Mouse (Mus musculus) macrophage (primary cell): ENCODE results near the gene Sowaha. TPM values are rescaled to one million over a fixed set of nuclear protein-coding genes. Genes with fewer than 3 reads are reported as not detected.
A peak's percentile ranks its signal among the peaks of the same experiment; 100 is the strongest.

Source experiments
- H3K27ac ChIP-seq: fragments of 350-480 bp; formaldehyde crosslinking; 2 replicates; pipeline ENCODE4 v1.9.0; 2021
- H3K36me3 ChIP-seq: fragments of 350-480 bp; formaldehyde crosslinking; 2 replicates; pipeline ENCODE4 v1.9.0; 2021; ENCODE audit errors: inconsistent target
- H3K4me3 ChIP-seq: fragments of 350-480 bp; formaldehyde crosslinking; 2 replicates; pipeline ENCODE4 v1.9.0; 2021; ENCODE audit errors: inconsistent target
- H3K79me2 ChIP-seq: fragments of 350-480 bp; formaldehyde crosslinking; 2 replicates; pipeline ENCODE4 v1.9.0; 2021; ENCODE audit errors: inconsistent target
- WGBS: methylation state at CpG from one replicate; pipeline ENCODE4 v1.1.7; 2026; ENCODE audit warnings: inconsistent platforms; ENCODE audit not compliant: missing documents; 5-methylcytosine and 5-hydroxymethylcytosine counted together
- polyA plus RNA-seq: library from polyadenylated mRNA; stranded (reverse); fragments of 250-400 nt; gene quantifications from 3 replicates; pipeline ENCODE4 v1.2.4, GENCODE M21; 2018; ENCODE audit warnings: inconsistent platforms

Sowaha gene
- polyA plus RNA-seq, 1 experiment from 2014 or later = not detected

- no peaks in the 10 kb centered on the region for H3K79me2 ChIP-seq
- H3K4me3 ChIP-seq = no peak overlapping the region
- no peak overlapping the region for H3K27ac ChIP-seq
- no peaks in the 10 kb centered on the region for H3K36me3 ChIP-seq
- 8% methylated on average over 14 of the region's 15 CpGs for WGBS
Measured at GRCm38 (mm10) chr11:53450070-53450705, 29.9 kb downstream of the Sowaha start.

GRCm38 (mm10) chr11:53448529-53448928, 31.5 kb downstream of the Sowaha start:
- Histone ChIP-seq H3K36me3 (no peaks in the 10 kb centered on the region), H3K4me3 (no peak overlapping the region), H3K79me2 (no peaks in the 10 kb centered on the region), H3K27ac (no peak overlapping the region)
- 100% methylated on average over 1 of the region's 1 CpGs for WGBS

DNA sequence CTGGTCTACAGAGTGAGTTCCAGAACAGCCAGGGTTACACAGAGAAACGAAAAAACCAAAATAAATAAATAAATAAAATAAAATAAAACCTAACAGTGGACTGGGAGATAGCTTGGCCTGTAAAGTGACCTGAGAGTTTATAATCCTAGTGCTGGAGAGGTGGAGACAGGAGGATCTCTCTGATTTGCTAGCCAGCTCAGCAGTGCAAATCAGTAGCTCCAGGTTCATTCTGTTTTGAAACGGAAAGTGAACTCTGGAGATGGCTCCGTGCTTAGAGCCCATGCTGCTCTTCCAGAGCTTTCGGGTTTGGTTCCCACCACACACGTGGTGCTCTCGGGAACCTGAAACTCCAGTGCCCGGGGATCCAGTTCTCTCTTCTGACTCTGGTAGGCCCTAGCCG, 32.1 kb downstream of the Sowaha start:
- no peak overlapping the region for H3K4me3 ChIP-seq
- WGBS = 85% methylated on average over 8 of the region's 8 CpGs
- H3K27ac ChIP-seq = no peak overlapping the region

GRCm38 (mm10) chr11:53446183-53446582, 33.9 kb downstream of the Sowaha start:
- WGBS = 98% methylated on average over 13 of the region's 13 CpGs
- Histone ChIP-seq H3K4me3 (no peak overlapping the region), H3K36me3 (no peaks in the 10 kb centered on the region), H3K79me2 (no peaks in the 10 kb centered on the region), H3K27ac (no peak overlapping the region)

More for the DNA sequence above, 32.1 kb downstream of the Sowaha start:
- Histone ChIP-seq H3K36me3 (no peaks in the 10 kb centered on the region), H3K79me2 (no peaks in the 10 kb centered on the region)

DNA sequence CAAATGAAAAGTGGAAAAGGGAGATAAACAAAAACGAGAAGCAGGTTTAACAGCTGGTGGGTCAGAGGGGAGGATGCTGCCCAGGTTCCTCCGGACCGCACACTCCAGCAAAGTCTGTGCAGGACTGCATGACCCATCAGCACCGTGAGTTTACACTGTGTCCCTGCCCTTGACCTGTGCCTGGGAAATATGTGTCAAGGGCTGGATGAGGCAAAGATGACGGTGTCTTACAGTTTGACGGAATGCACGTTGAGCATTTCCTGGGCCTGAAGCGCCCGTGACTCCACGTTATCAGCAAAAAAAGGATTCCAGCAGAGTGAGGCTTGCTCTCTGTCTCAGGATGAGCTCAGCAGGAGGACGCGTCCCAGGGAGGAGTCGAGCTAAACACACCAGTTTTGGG, 34.5 kb downstream of the Sowaha start:
- Histone ChIP-seq H3K27ac (no peak overlapping the region), H3K4me3 (no peak overlapping the region), H3K36me3 (no peaks in the 10 kb centered on the region), H3K79me2 (no peaks in the 10 kb centered on the region)
- WGBS = 91% methylated on average over 13 of the region's 13 CpGs

DNA sequence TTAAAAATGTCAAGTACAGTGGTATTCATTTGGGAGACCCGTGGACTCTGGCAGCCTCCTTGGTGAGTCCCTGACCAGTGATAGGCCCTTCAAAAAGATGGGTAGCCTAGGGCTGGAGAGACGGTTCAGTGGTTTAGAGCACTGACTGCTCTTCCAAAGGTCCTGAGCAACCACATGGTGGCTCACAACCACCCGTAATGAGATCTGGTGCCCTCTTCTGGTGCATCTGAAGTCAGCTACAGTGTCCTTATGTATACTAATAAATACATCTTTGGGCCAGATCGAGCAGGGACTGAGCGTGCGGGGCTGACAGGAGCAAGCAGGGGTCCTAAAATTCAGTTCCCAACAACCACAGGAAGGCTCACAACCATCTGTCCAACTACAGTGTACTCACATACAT, 36.2 kb downstream of the Sowaha start:
- Histone ChIP-seq H3K36me3 (no peaks in the 10 kb centered on the region), H3K79me2 (no peaks in the 10 kb centered on the region), H3K4me3 (no peak overlapping the region), H3K27ac (no peak overlapping the region)
- WGBS = 13% methylated on average over 6 of the region's 6 CpGs

DNA sequence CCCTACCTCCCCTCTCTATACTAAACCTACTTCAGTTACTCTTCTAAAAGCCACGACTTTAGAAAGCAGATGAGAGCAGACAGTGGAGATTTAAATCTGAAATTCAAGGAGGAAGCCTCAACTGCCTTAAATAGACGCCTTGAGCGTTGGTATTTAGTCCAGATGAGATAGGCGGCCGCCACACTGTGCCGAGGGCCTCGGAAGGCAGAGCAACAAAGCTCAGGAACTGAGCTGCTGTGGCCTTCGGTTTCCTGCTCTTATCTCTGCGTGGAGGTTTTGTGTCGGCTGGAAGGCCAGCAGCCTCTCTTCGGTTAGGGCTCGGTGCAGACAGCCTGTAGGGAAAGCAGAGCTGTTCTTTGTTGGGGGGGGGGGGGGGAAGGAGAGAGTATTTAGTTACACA, 38.2 kb downstream of the Sowaha start:
- 24% methylated on average over 12 of the region's 12 CpGs for WGBS
- Histone ChIP-seq H3K79me2 (no peaks in the 10 kb centered on the region), H3K36me3 (no peaks in the 10 kb centered on the region), H3K4me3 (no peak overlapping the region), H3K27ac (no peak overlapping the region)

- 53% methylated on average over 6 of the region's 6 CpGs for WGBS
- H3K4me3 ChIP-seq = no peak overlapping the region
- 0 out of 2 replicates have a peak overlapping the region, but pooled peaks have one; percentile 5 for H3K27ac ChIP-seq
- no peaks in the 10 kb centered on the region for H3K36me3 ChIP-seq
- no peaks in the 10 kb centered on the region for H3K79me2 ChIP-seq
Measured at GRCm38 (mm10) chr11:53436338-53436737, 43.7 kb downstream of the Sowaha start.

DNA sequence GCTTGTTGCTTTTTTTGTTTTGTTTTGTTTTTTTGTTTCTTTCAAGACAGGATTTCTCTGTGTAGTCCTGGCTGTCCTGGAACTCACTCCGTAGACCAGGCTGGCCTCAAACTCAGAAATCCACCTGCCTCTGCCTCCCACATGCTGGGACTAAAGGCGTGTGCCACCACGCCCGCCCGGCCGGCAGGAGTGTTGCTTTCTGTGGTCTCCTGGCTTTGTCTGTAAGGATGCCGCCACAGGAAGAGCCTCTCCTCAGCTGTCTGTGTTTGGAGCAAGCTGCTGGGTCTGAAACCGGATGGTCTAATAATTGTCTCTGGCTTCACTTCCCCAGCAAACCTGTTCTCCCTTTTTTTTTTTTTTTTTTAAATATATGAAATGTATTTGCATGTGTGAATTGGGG, 44.6 kb downstream of the Sowaha start:
- Histone ChIP-seq H3K27ac (no peak overlapping the region), H3K36me3 (no peaks in the 10 kb centered on the region), H3K4me3 (no peak overlapping the region), H3K79me2 (no peaks in the 10 kb centered on the region)
- 68% methylated on average over 8 of the region's 8 CpGs for WGBS

GRCm38 (mm10) chr11:53433057-53433456, 47.0 kb downstream of the Sowaha start:
- no peak overlapping the region for H3K4me3 ChIP-seq
- peaks cover 9% of the 10 kb centered on the region for H3K36me3 ChIP-seq
- peaks cover 13% of the 10 kb centered on the region for H3K79me2 ChIP-seq
- no peak overlapping the region for H3K27ac ChIP-seq
- WGBS = 45% methylated on average over 6 of the region's 6 CpGs

- H3K27ac ChIP-seq = peak overlapping the region; percentile 67
- WGBS = 22% methylated on average over 9 of the region's 9 CpGs
Measured at GRCm38 (mm10) chr11:53431347-53432056, 48.6 kb downstream of the Sowaha start.

GRCm38 (mm10) chr11:53430670-53431346, 49.3 kb downstream of the Sowaha start, which contains the start of the genes Uqcrq and Gdf9:
Gene Uqcrq, minus strand, starts transcription at chr11:53430831.
Gene Gdf9, plus strand, starts transcription at chr11:53431023.
- Histone ChIP-seq H3K79me2 (peaks cover 13% of the 10 kb centered on the region), H3K36me3 (peaks cover 13% of the 10 kb centered on the region), H3K4me3 (peak within 1 kb of the TSS; percentile 71), H3K27ac (peak within 1 kb of the TSS; percentile 67)
- WGBS = under 1% methylated on average over 43 of the region's 44 CpGs

More at GRCm38 (mm10) chr11:53431347-53432056, 48.6 kb downstream of the Sowaha start:
- peak overlapping the region; percentile 71 for H3K4me3 ChIP-seq
- peaks cover 13% of the 10 kb centered on the region for H3K79me2 ChIP-seq
- peaks cover 13% of the 10 kb centered on the region for H3K36me3 ChIP-seq

DNA sequence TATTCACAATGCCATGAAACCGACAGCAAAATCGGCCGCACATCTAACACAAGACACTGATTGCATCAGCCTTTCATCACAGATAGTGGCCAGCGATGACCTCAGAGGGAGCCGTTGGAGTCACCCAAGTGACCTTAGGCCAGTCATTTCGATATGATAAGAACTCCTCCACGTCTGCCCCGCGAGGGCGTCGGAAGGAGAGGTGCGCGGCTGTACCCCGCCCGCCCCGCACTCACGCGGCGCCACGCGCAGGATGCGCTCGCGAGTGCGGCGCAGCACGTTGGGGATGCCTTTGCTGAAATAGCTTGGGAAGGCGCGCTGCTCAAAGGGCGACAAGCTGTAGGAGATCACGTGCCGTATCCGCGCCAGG, 49.8 kb downstream of the Sowaha start:
- 1% methylated on average over 31 of the region's 34 CpGs for WGBS
- peaks cover 13% of the 10 kb centered on the region for H3K79me2 ChIP-seq
- peaks cover 13% of the 10 kb centered on the region for H3K36me3 ChIP-seq
- H3K27ac ChIP-seq = peak overlapping the region; percentile 67
- peak overlapping the region; percentile 71 for H3K4me3 ChIP-seq

DNA sequence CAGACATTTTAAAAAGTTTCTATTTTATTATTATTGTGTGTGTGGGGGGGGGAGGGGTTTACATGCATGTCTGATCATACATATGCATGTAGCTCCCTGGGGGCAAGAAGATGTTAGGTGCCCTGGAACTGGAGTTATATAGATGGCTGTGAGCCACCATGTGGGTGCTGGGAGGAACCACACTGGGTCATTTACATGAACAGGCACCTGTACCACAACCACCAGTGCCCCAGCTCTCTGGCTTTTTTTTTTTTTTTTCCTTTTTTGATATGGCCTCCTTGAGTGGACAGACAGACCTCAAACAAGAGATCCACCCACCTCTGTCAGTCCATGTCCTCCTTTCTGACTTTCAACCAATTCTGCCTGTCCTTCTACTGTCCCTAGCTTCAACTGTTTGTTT, 50.9 kb downstream of the Sowaha start:
- Histone ChIP-seq H3K36me3 (peaks cover 13% of the 10 kb centered on the region), H3K27ac (peak overlapping the region; percentile 67), H3K79me2 (peaks cover 13% of the 10 kb centered on the region), H3K4me3 (peak overlapping the region; percentile 71; the same call in 1 of the 2 replicates)

- no peak overlapping the region for H3K27ac ChIP-seq
- no peak overlapping the region for H3K4me3 ChIP-seq
- peaks cover 13% of the 10 kb centered on the region for H3K36me3 ChIP-seq
- peaks cover 13% of the 10 kb centered on the region for H3K79me2 ChIP-seq
- WGBS = 97% methylated on average over 5 of the region's 5 CpGs
Measured at GRCm38 (mm10) chr11:53428716-53429057, 51.4 kb downstream of the Sowaha start.
